Mouse (Mus musculus): ENCODE results near the gene Fndc3b. TPM values are rescaled to one million over a fixed set of nuclear protein-coding genes. Genes with fewer than 3 reads are reported as not detected.
"Not testable (repeated sequence)": the region's sequence is repeated elsewhere in the genome, so short reads cannot be mapped to it uniquely, and the experiment has no call there.

The Fndc3b gene
- polyA plus RNA-seq, 1 experiment from 2014 or later: 11.4 TPM

- no peak for DNase-seq (ENCODE audit: low spot score)
- 86% methylated on average over 10 of the region's 10 CpGs for WGBS
These were observed 227.3 kb downstream of the Fndc3b start for GRCm38 (mm10) chr3:27483762-27484161.

GRCm38 (mm10) chr3:27483321-27483720 lies 227.8 kb downstream of the Fndc3b start:
- H3K27ac ChIP-seq (replicated peaks): no peak overlapping the region
- WGBS: 91% methylated on average over 3 of the region's 3 CpGs
- H3K9me3 ChIP-seq (replicated peaks): no peaks in the 10 kb centered on the region
- H3K4me1 ChIP-seq: no peaks in the 10 kb centered on the region
- no peak overlapping the region for H3K4me3 ChIP-seq
- no peaks in the 10 kb centered on the region for H3K27me3 ChIP-seq (ENCODE audit: low read depth, poor library complexity, severe bottlenecking)
- peaks cover 30% of the 10 kb centered on the region for H3K36me3 ChIP-seq
- no peak for DNase-seq (ENCODE audit: low spot score)

More at GRCm38 (mm10) chr3:27483762-27484161, 227.3 kb downstream of the Fndc3b start:
- Histone ChIP-seq H3K27ac (replicated peaks) (no peak overlapping the region), H3K36me3 (peaks cover 28% of the 10 kb centered on the region), H3K27me3 (ENCODE audit: low read depth, poor library complexity, severe bottlenecking) (no peaks in the 10 kb centered on the region), H3K9me3 (replicated peaks) (no peaks in the 10 kb centered on the region), H3K4me3 (no peak overlapping the region), H3K4me1 (no peaks in the 10 kb centered on the region)

GRCm38 (mm10) chr3:27481738-27482137 lies 229.4 kb downstream of the Fndc3b start:
- no peak for DNase-seq (ENCODE audit: low spot score)
- 94% methylated on average over 5 of the region's 5 CpGs for WGBS
- no peaks in the 10 kb centered on the region for H3K4me1 ChIP-seq
- H3K27me3 ChIP-seq (ENCODE audit: low read depth, poor library complexity, severe bottlenecking): no peaks in the 10 kb centered on the region
- H3K27ac ChIP-seq (replicated peaks): no peak overlapping the region
- H3K9me3 ChIP-seq (replicated peaks): no peaks in the 10 kb centered on the region
- peaks cover 17% of the 10 kb centered on the region for H3K36me3 ChIP-seq
- H3K4me3 ChIP-seq: no peak overlapping the region

GRCm38 (mm10) chr3:27479378-27479777 lies 231.7 kb downstream of the Fndc3b start:
- Histone ChIP-seq H3K4me3 (no peak overlapping the region), H3K4me1 (no peaks in the 10 kb centered on the region), H3K36me3 (peaks cover 8% of the 10 kb centered on the region; the same call in 1 of the 2 replicates), H3K27ac (replicated peaks) (no peak overlapping the region), H3K9me3 (replicated peaks) (no peaks in the 10 kb centered on the region), H3K27me3 (ENCODE audit: low read depth, poor library complexity, severe bottlenecking) (no peaks in the 10 kb centered on the region)
- DNase-seq (ENCODE audit: low spot score): no peak
- 96% methylated on average over 2 of the region's 2 CpGs for WGBS

GRCm38 (mm10) chr3:27478563-27479156 lies 232.4 kb downstream of the Fndc3b start:
- Histone ChIP-seq H3K36me3 (peaks cover 15% of the 10 kb centered on the region), H3K4me1 (no peaks in the 10 kb centered on the region), H3K27ac (replicated peaks) (no peak overlapping the region), H3K9me3 (replicated peaks) (no peaks in the 10 kb centered on the region), H3K27me3 (ENCODE audit: low read depth, poor library complexity, severe bottlenecking) (no peaks in the 10 kb centered on the region), H3K4me3 (no peak overlapping the region)
- WGBS: 94% methylated on average over 16 of the region's 16 CpGs
- no peak for DNase-seq (ENCODE audit: low spot score)

GRCm38 (mm10) chr3:27477749-27478148 lies 233.4 kb downstream of the Fndc3b start:
- 94% methylated on average over 3 of the region's 3 CpGs for WGBS
- H3K27ac ChIP-seq (replicated peaks); DNase-seq (ENCODE audit: low spot score); H3K4me1 ChIP-seq; H3K27me3 ChIP-seq (ENCODE audit: low read depth, poor library complexity, severe bottlenecking); H3K9me3 ChIP-seq (replicated peaks); H3K4me3 ChIP-seq: not testable (repeated sequence)
- H3K36me3 ChIP-seq: peaks cover 24% of the 10 kb centered on the region

GRCm38 (mm10) chr3:27475899-27476298 lies 235.2 kb downstream of the Fndc3b start:
- no peak for DNase-seq (ENCODE audit: low spot score)
- no peak overlapping the region for H3K4me3 ChIP-seq
- no peaks in the 10 kb centered on the region; the same call in 1 of the 2 replicates for H3K9me3 ChIP-seq (replicated peaks)
- peaks cover 24% of the 10 kb centered on the region for H3K36me3 ChIP-seq
- 84% methylated on average over 7 of the region's 7 CpGs for WGBS
- no peak overlapping the region for H3K27ac ChIP-seq (replicated peaks)
- H3K27me3 ChIP-seq (ENCODE audit: low read depth, poor library complexity, severe bottlenecking): no peaks in the 10 kb centered on the region
- H3K4me1 ChIP-seq: no peaks in the 10 kb centered on the region

GRCm38 (mm10) chr3:27473801-27474599 lies 237.1 kb downstream of the Fndc3b start:
- Histone ChIP-seq H3K4me1 (no peaks in the 10 kb centered on the region), H3K36me3 (peaks cover 31% of the 10 kb centered on the region), H3K4me3 (no peak overlapping the region), H3K9me3 (replicated peaks) (no peaks in the 10 kb centered on the region; the same call in 1 of the 2 replicates), H3K27ac (replicated peaks) (no peak overlapping the region), H3K27me3 (ENCODE audit: low read depth, poor library complexity, severe bottlenecking) (no peaks in the 10 kb centered on the region)
- no peak for DNase-seq (ENCODE audit: low spot score)
- 92% methylated on average over 14 of the region's 14 CpGs for WGBS

GRCm38 (mm10) chr3:27472846-27473245 lies 238.3 kb downstream of the Fndc3b start:
- Histone ChIP-seq H3K4me3 (no peak overlapping the region), H3K27me3 (ENCODE audit: low read depth, poor library complexity, severe bottlenecking) (no peaks in the 10 kb centered on the region), H3K27ac (replicated peaks) (no peak overlapping the region), H3K4me1 (no peaks in the 10 kb centered on the region), H3K9me3 (replicated peaks) (no peaks in the 10 kb centered on the region; the same call in 1 of the 2 replicates), H3K36me3 (peaks cover 38% of the 10 kb centered on the region)
- 94% methylated on average over 3 of the region's 3 CpGs for WGBS
- DNase-seq (ENCODE audit: low spot score): no peak

GRCm38 (mm10) chr3:27470781-27471180 lies 240.3 kb downstream of the Fndc3b start:
- H3K4me1 ChIP-seq: no peaks in the 10 kb centered on the region
- H3K36me3 ChIP-seq: peaks cover 47% of the 10 kb centered on the region
- DNase-seq (ENCODE audit: low spot score): no peak
- H3K9me3 ChIP-seq (replicated peaks): no peaks in the 10 kb centered on the region; the same call in 1 of the 2 replicates
- no peak overlapping the region for H3K4me3 ChIP-seq
- no peak overlapping the region for H3K27ac ChIP-seq (replicated peaks)
- WGBS: 88% methylated on average over 8 of the region's 8 CpGs
- no peaks in the 10 kb centered on the region for H3K27me3 ChIP-seq (ENCODE audit: low read depth, poor library complexity, severe bottlenecking)

- Histone ChIP-seq H3K4me1 (no peaks in the 10 kb centered on the region), H3K27ac (replicated peaks) (no peak overlapping the region), H3K36me3 (peaks cover 51% of the 10 kb centered on the region), H3K4me3 (no peak overlapping the region), H3K27me3 (ENCODE audit: low read depth, poor library complexity, severe bottlenecking) (no peaks in the 10 kb centered on the region), H3K9me3 (replicated peaks) (no peaks in the 10 kb centered on the region; the same call in 1 of the 2 replicates)
- no peak for DNase-seq (ENCODE audit: low spot score)
- WGBS: 95% methylated on average over 8 of the region's 8 CpGs
These were observed 241.1 kb downstream of the Fndc3b start for GRCm38 (mm10) chr3:27469971-27470370.

- H3K4me1 ChIP-seq: no peaks in the 10 kb centered on the region
- H3K27me3 ChIP-seq (ENCODE audit: low read depth, poor library complexity, severe bottlenecking): no peaks in the 10 kb centered on the region
- no peaks in the 10 kb centered on the region for H3K9me3 ChIP-seq (replicated peaks)
- no peak for DNase-seq (ENCODE audit: low spot score)
- no peak overlapping the region for H3K4me3 ChIP-seq
- WGBS: 87% methylated on average over 11 of the region's 11 CpGs
- peaks cover 53% of the 10 kb centered on the region for H3K36me3 ChIP-seq
- H3K27ac ChIP-seq (replicated peaks): no peak overlapping the region
These were observed 243.5 kb downstream of the Fndc3b start for GRCm38 (mm10) chr3:27467505-27468020.
